Mouse (Mus musculus): ENCODE results near the gene Cep70.
A peak's percentile ranks its signal among the peaks of the same experiment; 100 is the strongest.

DNA sequence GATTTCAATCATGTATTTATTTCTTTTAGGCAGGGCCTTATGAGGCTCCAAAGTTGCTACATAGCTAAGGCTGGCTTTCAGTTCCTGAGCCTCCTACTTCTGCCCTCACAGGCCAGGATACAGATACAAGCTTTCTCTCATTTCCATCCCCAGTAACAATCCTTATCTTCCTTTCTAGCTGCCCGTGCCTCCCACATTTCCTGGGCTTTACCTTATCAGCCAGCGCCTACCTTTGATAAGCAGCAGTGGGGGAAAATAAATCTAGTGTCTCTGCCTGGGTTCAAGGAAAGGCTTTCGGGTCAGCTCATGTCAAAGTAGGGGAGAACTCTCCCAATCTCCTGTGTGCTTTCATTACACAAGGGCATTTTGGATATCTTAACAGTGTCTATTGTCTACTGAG lies 98.4 kb downstream of the Cep70 start:
- TF ChIP-seq CTCF (IDR thresholded peaks at IDR 0.05 in 2 of 3, conservative IDR thresholded peaks at IDR 0.05 in 1 of 3; ENCODE audit: control insufficient read depth in 1 of 3, insufficient read depth in 1 of 3, low read depth in 2 of 3, low read length in 3 of 3, poor library complexity in 1 of 3, severe bottlenecking in 1 of 3) (no peak), POLR2A (IDR thresholded peaks at IDR 0.05; ENCODE audit: control insufficient read depth in 1 of 2, insufficient read depth in 1 of 2, low read depth in 1 of 2, low read length in 2 of 2, poor library complexity in 1 of 2) (no peak), USF1 (IDR thresholded peaks at IDR 0.05; ENCODE audit: low read depth, low read length) (no peak), ZC3H11A (IDR thresholded peaks at IDR 0.05; ENCODE audit: low read depth, low read length) (no peak), TBP (IDR thresholded peaks at IDR 0.05; ENCODE audit: low read depth, low read length) (no peak), EP300 (IDR thresholded peaks at IDR 0.05; ENCODE audit: low read depth in 1 of 2, low read length in 2 of 2) (peak; percentile 39 to 74; a peak in 2 of 4 replicates)
